Mouse (Mus musculus) liver, adult 2 months (tissue): ENCODE data around the gene Klf1.

Experiments
- CTCF ChIP-seq: fragments of 200-500 bp; IDR thresholded peaks from 2 replicates; pipeline ENCODE4 v1.5.1; 2011; ENCODE audit warnings: low read depth, low read length, control low read depth
- POLR2A ChIP-seq: fragments of 200-500 bp; IDR thresholded peaks from 2 replicates; pipeline ENCODE4 v1.6.1; 2011; ENCODE audit warnings: low read length, control low read depth; ENCODE audit not compliant: insufficient read depth; ENCODE audit errors: extremely low read depth

- TF ChIP-seq CTCF, result no peak
- TF ChIP-seq POLR2A, result no peak
These were observed 27.4 kb upstream of the Klf1 start for GRCm38 (mm10) chr8:84874339-84874738.
